Mouse (Mus musculus) liver, embryonic 13.5 days (tissue): ENCODE results near the gene Mecom. TPM values are rescaled to one million over a fixed set of nuclear protein-coding genes. Genes with fewer than 3 reads are reported as not detected.

Experiments
- ATAC-seq: fragments of 200-750 bp; cut with Nextera tagmentation; 2 replicates; pipeline ENCODE4 v1.8.0; 2017; ENCODE audit warnings: low read depth, mild to moderate bottlenecking, moderate number of reproducible peaks, moderate library complexity
- DNase-seq: peaks from one replicate; pipeline ENCODE4 v3.0.0; 2022
- H3K27ac ChIP-seq: fragments of 300-500 bp; sonication (generic); 2 replicates; pipeline ENCODE4 v1.5.1; 2015; ENCODE audit warnings: moderate library complexity, mild to moderate bottlenecking, inconsistent platforms
- H3K27me3 ChIP-seq: fragments of 300-500 bp; sonication (generic); 2 replicates; pipeline ENCODE4 v1.6.1; 2015; ENCODE audit warnings: mild to moderate bottlenecking, inconsistent platforms
- H3K36me3 ChIP-seq: fragments of 300-500 bp; sonication (generic); 2 replicates; pipeline ENCODE4 v1.6.1; 2015; ENCODE audit warnings: mild to moderate bottlenecking, inconsistent platforms
- H3K4me1 ChIP-seq: fragments of 300-500 bp; sonication (generic); replicated peaks from 2 replicates; pipeline ENCODE4 v1.6.1; 2015; ENCODE audit warnings: inconsistent platforms
- H3K4me2 ChIP-seq: fragments of 300-500 bp; sonication (generic); 2 replicates; pipeline ENCODE4 v1.6.1; 2015; ENCODE audit warnings: inconsistent platforms, mild to moderate bottlenecking, moderate library complexity
- H3K4me3 ChIP-seq: fragments of 300-500 bp; sonication (generic); replicated peaks from 2 replicates; pipeline ENCODE4 v1.5.1; 2015; ENCODE audit warnings: mild to moderate bottlenecking, inconsistent platforms
- H3K9ac ChIP-seq: fragments of 300-500 bp; sonication (generic); 2 replicates; pipeline ENCODE4 v1.6.1; 2015; ENCODE audit warnings: mild to moderate bottlenecking, inconsistent platforms
- H3K9me3 ChIP-seq: fragments of 300-500 bp; sonication (generic); replicated peaks from 2 replicates; pipeline ENCODE4 v1.6.1; 2016; ENCODE audit warnings: inconsistent platforms
- WGBS: fragments of 180-500 bp; shearing (Covaris S2); methylation state at CpG from one replicate; pipeline ENCODE4 v1.1.7; 2015; ENCODE audit not compliant: insufficient replicate concordance; 5-methylcytosine and 5-hydroxymethylcytosine counted together
- polyA plus RNA-seq: library from polyadenylated mRNA; unstranded; fragments of >200 nt; fragmentation: Nextera tagmentation; extraction: Ambion mirVana; gene quantifications from 2 replicates; pipeline ENCODE4 v1.2.1, GENCODE M21; 2015

Mecom gene
- polyA plus RNA-seq, 1 experiment from 2014 or later, result 0.81 TPM

DNA sequence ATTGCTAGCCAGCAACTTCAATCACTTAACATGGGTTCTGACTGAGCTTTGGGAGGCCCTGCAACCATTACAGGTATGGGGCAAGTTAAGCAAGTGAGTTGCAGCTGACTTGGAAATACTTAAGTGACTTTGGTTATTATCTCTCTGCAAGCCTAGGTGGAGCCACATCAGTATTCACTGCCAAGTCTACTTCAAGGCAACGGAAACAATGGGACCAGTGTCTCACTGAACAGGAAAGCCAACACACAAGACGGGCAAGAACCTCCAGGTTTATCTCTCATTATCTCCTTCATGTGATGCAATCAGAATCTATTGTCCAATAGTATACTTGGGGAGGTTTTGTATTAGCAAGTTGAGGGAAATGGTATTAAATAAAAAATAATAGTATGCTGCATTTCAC is 415.4 kb downstream of the Mecom start:
- Histone ChIP-seq H3K36me3 (no peaks in the 10 kb centered on the region), H3K9me3 (no peaks in the 10 kb centered on the region), H3K4me1 (no peaks in the 10 kb centered on the region), H3K9ac (no peak overlapping the region), H3K4me3 (no peak overlapping the region), H3K4me2 (no peak overlapping the region), H3K27me3 (no peaks in the 10 kb centered on the region), H3K27ac (no peak overlapping the region)
- WGBS, result 61% methylated on average over 2 of the region's 2 CpGs
- DNase-seq (no peak), ATAC-seq (no peak)

DNA sequence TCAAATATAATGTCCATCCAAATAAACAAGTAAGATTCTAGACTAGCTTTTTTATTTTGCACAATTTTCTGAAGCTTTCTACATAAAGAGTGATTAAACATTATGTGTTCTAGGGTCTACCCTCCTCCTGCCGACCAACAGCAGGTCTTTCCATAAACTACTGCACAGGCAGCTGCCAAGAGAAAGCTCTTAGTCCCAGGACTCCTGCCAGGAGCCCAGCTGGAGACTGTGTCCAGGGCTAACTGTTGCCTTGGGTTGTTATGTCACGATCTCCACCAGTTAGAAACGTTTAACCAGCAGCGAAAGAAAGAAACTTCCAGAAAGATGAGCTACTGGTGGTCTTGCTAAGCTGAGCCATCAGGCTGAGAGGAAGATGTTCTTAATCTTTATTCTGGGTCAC is 417.3 kb downstream of the Mecom start:
- no peak overlapping the region for H3K4me3 ChIP-seq
- no peaks in the 10 kb centered on the region for H3K9me3 ChIP-seq
- no peaks in the 10 kb centered on the region for H3K4me1 ChIP-seq
- no peak overlapping the region for H3K9ac ChIP-seq
- no peak for ATAC-seq
- no peak overlapping the region for H3K4me2 ChIP-seq
- H3K27ac ChIP-seq, result no peak overlapping the region
- no peaks in the 10 kb centered on the region for H3K27me3 ChIP-seq
- WGBS, result 55% methylated on average over 4 of the region's 4 CpGs
- DNase-seq, result no peak
- H3K36me3 ChIP-seq, result no peaks in the 10 kb centered on the region

DNA sequence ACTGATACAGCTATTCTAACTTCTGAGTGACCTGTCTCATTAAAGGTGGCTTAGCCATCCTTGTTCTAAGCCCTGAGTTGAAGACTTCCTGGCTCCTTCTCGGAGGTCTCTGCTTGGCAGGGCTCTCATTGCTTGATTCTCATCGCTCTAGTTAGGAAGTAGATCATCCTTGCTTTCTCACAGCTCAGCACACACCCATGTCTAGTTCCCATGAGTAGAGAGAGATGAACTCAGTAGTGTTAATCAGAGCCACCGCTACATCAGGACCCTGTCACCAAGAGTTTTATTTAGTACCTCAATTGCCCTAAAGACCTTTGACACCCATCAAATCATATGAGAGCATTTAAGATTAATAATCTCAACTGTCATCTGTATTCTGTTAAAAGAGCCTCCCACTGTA is 425.2 kb downstream of the Mecom start:
- no peak for ATAC-seq

DNA sequence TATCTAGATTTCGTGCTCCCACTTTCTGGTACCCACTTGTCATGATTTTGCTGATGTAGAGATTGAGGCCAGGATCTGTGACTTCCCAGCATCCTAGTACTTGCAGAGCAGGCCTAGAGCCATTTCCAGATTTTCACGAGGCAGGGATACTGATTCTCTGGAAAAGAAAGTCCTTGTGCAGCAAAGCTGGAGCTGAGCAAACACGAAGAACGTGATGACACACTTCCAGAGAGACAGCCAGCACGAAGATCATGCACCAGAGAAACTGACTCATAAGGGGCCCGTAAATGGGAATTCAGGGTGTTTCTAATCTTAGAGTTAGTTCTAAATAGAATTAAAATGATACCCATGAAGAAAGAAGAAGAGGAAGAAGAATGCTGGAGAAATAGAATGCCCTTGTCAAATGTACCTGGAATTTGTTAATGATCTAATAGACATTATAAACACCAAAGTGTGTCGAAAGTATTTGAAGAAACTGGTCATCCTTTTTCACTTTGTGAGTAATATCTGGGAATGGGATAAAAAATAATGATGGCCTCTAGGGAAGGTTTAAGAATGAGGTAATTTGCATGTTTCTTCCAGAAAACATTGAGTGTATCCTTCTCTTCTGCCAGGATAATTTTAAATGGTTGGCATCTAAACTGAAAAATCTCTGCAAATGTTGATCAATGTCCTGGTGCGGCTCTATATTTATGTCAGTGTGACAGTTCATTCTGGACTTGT is 426.9 kb downstream of the Mecom start:
- no peaks in the 10 kb centered on the region for H3K36me3 ChIP-seq
- H3K4me2 ChIP-seq, result no peak overlapping the region
- H3K4me3 ChIP-seq, result no peak overlapping the region
- H3K9me3 ChIP-seq, result no peaks in the 10 kb centered on the region
- WGBS, result 59% methylated on average over 8 of the region's 8 CpGs
- ATAC-seq (no peak), DNase-seq (no peak)
- no peak overlapping the region for H3K9ac ChIP-seq
- no peak overlapping the region for H3K27ac ChIP-seq
- H3K4me1 ChIP-seq, result no peaks in the 10 kb centered on the region
- no peaks in the 10 kb centered on the region for H3K27me3 ChIP-seq

More for the DNA sequence above, 425.2 kb downstream of the Mecom start:
- Histone ChIP-seq H3K9me3 (no peaks in the 10 kb centered on the region), H3K4me1 (no peaks in the 10 kb centered on the region), H3K36me3 (no peaks in the 10 kb centered on the region), H3K27ac (no peak overlapping the region), H3K9ac (no peak overlapping the region), H3K27me3 (no peaks in the 10 kb centered on the region), H3K4me2 (no peak overlapping the region), H3K4me3 (no peak overlapping the region)
- DNase-seq, result no peak
- WGBS, result 54% methylated on average over 3 of the region's 3 CpGs

DNA sequence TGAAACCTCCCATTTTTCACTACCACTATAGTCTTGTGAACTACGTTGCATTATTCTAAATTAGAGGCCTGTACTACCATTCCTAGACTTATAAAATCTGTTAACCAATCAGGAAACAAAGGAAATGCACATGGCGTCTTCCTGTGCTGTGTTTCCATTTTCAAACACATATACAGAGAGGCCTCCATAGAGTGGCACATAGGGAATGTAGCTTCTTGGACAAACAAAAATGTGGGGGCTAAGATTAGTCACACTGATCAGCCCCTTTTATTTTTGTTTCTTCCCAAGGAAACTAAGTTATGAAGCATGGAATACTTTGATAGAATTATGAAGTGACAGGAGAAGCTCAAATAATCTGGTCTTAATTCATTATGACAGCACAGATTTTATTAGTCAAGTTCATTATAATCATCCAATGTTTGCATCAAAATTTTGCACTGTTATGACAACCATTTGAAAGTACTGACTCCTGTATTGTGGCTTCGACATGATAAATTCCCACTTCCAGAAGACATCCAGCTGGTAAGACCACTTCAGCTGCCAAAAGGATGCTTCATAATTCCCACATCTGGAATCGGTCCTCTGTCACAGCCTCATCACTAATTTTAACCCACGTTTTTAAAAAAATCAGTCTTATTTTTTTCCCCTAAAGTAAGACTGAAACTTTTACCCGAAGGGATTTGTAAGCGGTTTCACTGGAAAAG is 429.1 kb downstream of the Mecom start:
- H3K36me3 ChIP-seq, result no peaks in the 10 kb centered on the region
- ATAC-seq (no peak), DNase-seq (no peak)
- no peaks in the 10 kb centered on the region for H3K27me3 ChIP-seq
- H3K9me3 ChIP-seq, result no peaks in the 10 kb centered on the region
- no peak overlapping the region for H3K27ac ChIP-seq
- H3K9ac ChIP-seq, result no peak overlapping the region
- no peaks in the 10 kb centered on the region for H3K4me1 ChIP-seq
- WGBS, result 57% methylated on average over 7 of the region's 7 CpGs
- H3K4me3 ChIP-seq, result no peak overlapping the region
- H3K4me2 ChIP-seq, result no peak overlapping the region

DNA sequence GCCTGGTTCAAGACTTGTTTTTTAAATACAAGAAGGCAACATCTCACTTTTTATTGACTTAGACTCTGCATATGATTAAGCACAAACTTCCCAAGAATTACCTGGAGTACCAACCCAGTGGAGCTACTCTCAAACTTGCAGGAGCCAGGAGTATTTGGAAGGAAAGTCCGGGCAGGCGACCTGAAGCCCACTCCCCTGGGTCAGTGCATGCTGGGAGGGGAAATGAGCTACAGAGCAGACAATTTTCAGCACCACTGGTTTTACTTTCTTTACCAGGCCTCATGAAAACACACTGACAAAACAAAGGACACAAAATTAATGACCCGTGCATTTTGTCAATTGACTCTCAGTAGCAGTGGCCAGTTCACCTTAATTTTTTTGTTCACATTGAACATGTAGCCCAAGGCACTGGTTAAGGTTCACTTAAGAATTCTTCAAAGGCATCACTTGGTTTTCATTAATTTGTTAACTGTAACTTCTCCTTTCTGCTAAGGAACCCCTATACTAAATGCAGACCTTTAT is 434.5 kb downstream of the Mecom start:
- WGBS, result 56% methylated on average over 3 of the region's 3 CpGs
- H3K36me3 ChIP-seq, result no peaks in the 10 kb centered on the region
- no peak overlapping the region for H3K9ac ChIP-seq
- H3K4me3 ChIP-seq, result no peak overlapping the region
- no peaks in the 10 kb centered on the region for H3K9me3 ChIP-seq
- H3K27me3 ChIP-seq, result no peaks in the 10 kb centered on the region
- no peak overlapping the region for H3K4me2 ChIP-seq
- DNase-seq (no peak), ATAC-seq (no peak)
- H3K27ac ChIP-seq, result no peak overlapping the region
- H3K4me1 ChIP-seq, result no peaks in the 10 kb centered on the region

DNA sequence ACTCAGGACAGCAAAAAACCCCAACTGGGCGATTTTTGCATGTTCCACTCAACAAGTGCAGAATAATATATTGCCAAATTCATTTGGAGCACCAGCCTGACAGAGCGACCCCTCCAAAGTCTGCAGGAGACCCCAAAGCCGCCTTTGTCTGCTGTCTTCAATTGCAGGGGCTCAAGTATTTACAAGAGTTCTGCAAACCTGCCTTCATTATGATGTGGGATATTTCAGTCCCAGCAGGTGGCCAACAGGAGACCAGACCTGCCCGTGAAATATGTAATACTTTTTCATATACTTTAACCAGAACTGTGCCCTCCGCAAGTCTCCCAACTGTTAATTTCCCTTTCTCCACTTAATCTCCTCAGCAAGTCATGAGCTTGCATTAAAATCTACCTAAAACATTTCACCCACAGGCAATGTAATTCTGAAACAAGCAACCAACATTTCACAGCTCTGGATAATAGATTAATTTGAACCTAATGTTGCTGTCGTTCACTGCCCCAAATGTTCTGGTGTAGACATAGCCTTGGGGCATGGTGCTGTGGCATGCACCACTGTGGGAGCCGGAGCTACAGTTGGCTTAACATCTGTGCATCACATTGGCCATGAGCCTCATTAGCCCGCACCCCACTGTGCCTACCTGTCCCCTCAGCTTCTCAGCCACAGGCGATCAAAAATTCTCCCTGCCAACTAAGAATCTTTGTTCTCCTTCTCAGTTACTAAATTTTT is 439.7 kb downstream of the Mecom start:
- no peaks in the 10 kb centered on the region for H3K27me3 ChIP-seq
- H3K27ac ChIP-seq, result no peak overlapping the region
- no peak overlapping the region for H3K4me3 ChIP-seq
- 67% methylated on average over 9 of the region's 9 CpGs for WGBS
- H3K9me3 ChIP-seq, result no peaks in the 10 kb centered on the region
- H3K4me1 ChIP-seq, result no peaks in the 10 kb centered on the region
- ATAC-seq (no peak), DNase-seq (no peak)
- no peak overlapping the region for H3K4me2 ChIP-seq
- H3K36me3 ChIP-seq, result no peaks in the 10 kb centered on the region
- H3K9ac ChIP-seq, result no peak overlapping the region

DNA sequence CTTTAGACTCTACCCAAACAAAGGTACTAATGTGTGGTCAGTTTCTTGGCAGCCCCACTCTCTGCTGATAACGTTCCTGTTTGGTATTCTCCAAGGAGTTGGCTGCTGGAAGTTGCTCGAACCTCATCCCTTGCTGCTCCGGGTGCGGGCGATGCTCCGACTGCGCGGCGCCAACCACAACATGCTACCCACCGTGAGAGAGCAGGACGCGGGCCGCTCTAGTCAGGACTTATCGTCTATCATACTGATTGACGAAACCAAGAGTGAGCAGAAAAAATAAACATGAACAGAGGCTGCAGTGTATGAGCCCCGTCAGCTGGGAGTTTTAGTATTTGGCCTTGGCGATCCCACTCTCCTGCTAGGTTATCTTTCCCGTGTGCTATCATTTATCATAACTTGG is 441.3 kb downstream of the Mecom start:
- H3K27ac ChIP-seq, result no peak overlapping the region
- no peaks in the 10 kb centered on the region for H3K4me1 ChIP-seq
- H3K9ac ChIP-seq, result no peak overlapping the region
- 58% methylated on average over 18 of the region's 18 CpGs for WGBS
- H3K4me3 ChIP-seq, result no peak overlapping the region
- no peak for DNase-seq
- H3K4me2 ChIP-seq, result no peak overlapping the region
- H3K9me3 ChIP-seq, result no peaks in the 10 kb centered on the region
- no peaks in the 10 kb centered on the region for H3K36me3 ChIP-seq
- no peak for ATAC-seq
- no peaks in the 10 kb centered on the region for H3K27me3 ChIP-seq

DNA sequence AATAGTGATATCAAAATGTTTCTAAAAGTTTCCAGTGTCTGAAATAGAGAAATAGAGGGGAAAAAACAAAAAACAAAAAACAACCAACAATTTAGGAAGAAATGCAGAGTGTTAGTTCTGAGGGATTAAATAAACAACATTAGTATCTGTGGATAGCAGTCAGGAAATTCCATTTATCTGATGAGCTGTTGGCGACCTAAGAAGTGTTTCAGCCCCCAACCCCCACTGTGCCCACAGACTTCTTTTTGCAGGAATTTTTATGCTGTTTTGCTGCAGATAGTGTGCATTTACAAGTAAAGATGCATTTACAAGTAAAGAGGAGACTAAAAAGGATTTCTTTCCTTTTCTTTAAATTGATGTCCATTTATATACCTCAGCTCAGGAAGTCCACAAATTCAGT is 441.9 kb downstream of the Mecom start:
- H3K4me3 ChIP-seq, result no peak overlapping the region
- no peaks in the 10 kb centered on the region for H3K9me3 ChIP-seq
- H3K4me1 ChIP-seq, result no peaks in the 10 kb centered on the region
- 0% methylated on average over 1 of the region's 1 CpGs for WGBS
- no peaks in the 10 kb centered on the region for H3K36me3 ChIP-seq
- no peak overlapping the region for H3K27ac ChIP-seq
- no peaks in the 10 kb centered on the region for H3K27me3 ChIP-seq
- DNase-seq (no peak), ATAC-seq (no peak)
- no peak overlapping the region for H3K9ac ChIP-seq
- H3K4me2 ChIP-seq, result no peak overlapping the region

DNA sequence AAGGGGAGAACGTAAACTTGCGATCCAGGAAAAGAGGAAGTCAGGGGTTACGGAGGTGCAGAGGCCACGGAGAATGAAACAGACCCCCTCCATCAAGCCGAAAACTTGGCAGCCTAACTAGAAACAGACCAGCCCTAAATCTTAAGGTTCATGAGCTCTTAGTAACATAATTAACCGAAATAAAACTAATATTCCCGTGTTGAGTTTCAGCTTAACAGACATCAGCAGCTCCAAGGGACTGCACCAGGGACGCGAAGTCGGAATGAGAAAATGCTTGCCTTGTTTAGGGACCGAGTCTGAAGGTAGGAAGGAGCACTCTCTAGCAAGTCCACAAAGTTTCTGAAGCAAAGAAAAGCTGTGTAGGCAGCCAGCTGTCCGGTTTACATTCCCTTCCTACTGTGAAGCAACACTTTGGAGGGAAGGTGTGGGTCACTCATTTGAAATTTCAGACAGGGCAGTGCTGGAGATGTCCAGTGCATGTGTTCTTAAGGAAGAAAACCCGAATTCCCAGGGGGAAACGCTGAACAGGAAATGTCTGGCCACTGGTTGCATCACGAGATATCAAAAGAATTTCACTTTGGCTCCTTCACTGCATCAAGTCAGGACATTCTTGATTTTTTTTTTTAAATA is 442.5 kb downstream of the Mecom start:
- 9% methylated on average over 15 of the region's 15 CpGs for WGBS
- no peaks in the 10 kb centered on the region for H3K4me1 ChIP-seq
- H3K4me2 ChIP-seq, result peak overlapping the region; percentile 32
- H3K4me3 ChIP-seq, result no peak overlapping the region
- no peak overlapping the region for H3K9ac ChIP-seq
- DNase-seq, result no peak
- no peaks in the 10 kb centered on the region for H3K27me3 ChIP-seq
- no peak overlapping the region for H3K27ac ChIP-seq
- no peak for ATAC-seq
- H3K36me3 ChIP-seq, result no peaks in the 10 kb centered on the region
- H3K9me3 ChIP-seq, result no peaks in the 10 kb centered on the region

DNA sequence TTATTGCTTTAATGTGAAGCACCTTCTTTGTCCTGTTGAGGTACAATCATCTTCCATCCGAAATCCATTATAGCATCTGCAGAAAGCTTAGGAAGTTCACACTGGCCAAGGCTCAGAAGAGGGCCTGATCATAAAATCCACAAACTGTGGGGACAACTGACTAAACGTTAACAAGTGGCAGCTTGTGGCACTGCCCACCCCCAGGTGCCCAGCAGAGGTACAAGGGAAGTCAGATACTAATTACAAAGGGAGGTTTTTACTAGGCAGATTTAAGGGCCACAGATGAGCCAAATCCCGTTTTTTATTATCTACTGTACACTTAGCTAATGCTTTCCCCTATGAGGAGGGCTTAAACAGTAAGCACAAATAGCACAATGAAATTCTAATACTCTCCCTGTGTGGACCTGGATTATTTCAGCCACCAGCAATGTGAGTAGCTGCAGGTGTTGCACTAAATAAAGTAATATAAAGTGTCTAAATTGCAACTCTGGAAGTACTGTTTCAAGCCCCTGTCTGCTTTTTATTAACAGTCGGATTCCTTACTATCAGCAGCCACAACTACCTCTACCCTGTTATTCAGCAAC is 443.2 kb downstream of the Mecom start:
- 40% methylated on average over 4 of the region's 4 CpGs for WGBS
- Histone ChIP-seq H3K9me3 (no peaks in the 10 kb centered on the region), H3K4me1 (no peaks in the 10 kb centered on the region), H3K4me3 (no peak overlapping the region), H3K27ac (no peak overlapping the region), H3K9ac (no peak overlapping the region), H3K36me3 (no peaks in the 10 kb centered on the region), H3K4me2 (no peak overlapping the region), H3K27me3 (no peaks in the 10 kb centered on the region)
- no peak for ATAC-seq
- no peak for DNase-seq
